Mouse (Mus musculus) 3T3-L1 (cell line): ENCODE data around the gene Cs.
"Not testable (repeated sequence)": the region's sequence is repeated elsewhere in the genome, so short reads cannot be mapped to it uniquely, and the experiment has no call there.

ENCODE experiments used
- DNase-seq: peaks from one replicate; pipeline ENCODE4 v3.0.0-alpha.2; 2015; ENCODE audit warnings: low read depth, low spot score

The Cs gene

GRCm38 (mm10) chr10:128332358-128333249, 4.9 kb upstream of the Cs start:
- DNase-seq = not testable (repeated sequence)

DNA sequence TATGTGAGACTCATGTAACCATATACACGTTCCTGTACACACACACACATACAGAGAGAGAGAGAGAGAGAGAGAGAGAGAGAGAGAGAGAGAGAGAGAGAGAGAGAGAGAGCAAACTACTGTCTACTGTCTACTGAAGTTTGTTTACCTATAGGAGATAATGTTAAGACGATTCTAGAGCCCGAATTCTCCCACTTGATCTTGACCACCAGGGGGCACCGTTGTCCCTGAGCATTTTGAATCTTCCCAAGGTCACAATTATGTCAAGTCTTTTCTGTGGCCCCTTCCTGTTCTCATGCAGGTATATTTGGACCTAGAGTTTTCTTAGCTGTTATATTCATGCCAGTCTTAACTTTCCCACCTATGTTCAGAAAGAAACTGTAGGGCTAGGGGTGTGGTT, 2.0 kb upstream of the Cs start:
- DNase-seq = peak; percentile 89

- DNase-seq = no peak
Measured at GRCm38 (mm10) chr10:128336195-128336594, 1.3 kb upstream of the Cs start.

- DNase-seq = no peak
Measured at GRCm38 (mm10) chr10:128336597-128336996, 937 bp upstream of the Cs start.

DNA sequence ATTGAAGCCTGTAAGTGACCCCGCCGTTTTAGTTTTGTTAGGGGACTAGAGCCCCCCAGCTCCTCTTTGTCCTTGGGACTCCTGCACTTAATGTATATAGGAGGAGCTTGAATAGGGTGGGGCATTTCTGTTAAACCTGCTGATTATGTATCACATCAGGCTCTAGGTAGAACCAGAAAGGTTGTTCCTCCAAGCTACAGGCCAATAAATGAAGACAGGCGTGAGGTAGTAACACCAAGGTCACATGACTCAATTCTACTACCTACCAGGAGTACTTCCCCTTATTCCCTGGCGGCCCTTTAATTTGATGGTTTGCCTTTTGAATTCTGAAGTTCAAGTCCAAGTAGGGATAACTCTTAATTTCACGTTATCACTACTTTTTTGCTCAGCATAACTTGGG, 881 bp downstream of the Cs start:
- peak; percentile 41 for DNase-seq

DNA sequence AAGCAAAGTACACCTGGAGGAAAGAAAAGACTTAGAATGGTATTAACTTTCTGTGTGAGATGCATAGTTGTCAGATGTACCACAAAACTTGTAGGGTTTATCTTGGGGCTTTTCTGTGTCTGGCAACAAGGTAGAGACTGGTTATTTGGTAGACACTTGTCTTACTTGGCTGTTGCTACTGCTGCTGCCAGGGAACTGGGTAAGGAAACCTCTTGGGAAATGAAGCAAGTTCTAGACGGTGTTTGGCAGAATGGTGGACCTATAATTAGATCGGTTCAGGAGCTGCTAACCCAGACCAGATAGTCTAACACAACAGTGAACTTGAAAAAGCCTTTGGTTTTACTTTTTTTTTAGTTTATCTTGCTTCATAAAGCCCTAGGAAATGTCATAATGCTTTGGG, 1.4 kb downstream of the Cs start:
- no peak for DNase-seq

DNA sequence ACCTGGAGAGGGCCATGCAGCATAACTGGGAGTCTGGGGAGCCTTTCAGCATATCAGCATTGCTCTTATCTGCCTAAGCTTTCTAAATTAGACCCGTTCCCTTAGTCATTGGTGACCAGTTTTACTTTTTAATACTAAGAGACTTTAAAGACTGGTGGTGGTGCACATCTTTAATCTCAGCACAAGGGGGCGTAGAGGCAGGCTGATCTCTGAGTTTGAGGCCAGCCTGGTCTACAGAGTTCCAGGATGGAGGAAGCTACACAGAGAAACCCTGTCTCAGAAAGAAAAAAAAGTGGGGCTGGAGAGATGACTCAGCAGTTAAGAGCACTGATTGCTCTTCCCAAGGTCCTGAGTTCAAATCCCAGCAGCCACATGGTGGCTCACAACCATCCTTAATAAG, 2.7 kb downstream of the Cs start:
- peak; percentile 65 for DNase-seq

DNA sequence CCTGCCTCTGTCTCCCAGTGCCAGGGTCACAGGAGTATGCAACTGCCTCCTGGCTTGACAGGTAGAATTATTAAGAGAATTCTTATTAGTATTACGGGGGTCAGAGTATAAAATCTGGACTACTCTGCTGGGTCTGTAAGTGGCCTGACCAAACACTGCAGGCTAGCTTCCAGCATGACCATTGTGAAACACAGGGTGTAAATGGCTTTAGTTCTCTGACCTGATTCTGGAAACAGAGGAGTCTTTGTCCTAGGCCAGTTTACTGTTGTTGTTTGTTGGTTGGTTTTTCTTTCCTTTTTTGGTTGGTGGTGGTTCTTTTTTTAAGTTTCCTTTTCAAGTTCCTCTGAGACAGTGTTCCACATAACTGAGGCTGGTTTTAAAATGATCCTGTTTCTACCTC, 5.9 kb downstream of the Cs start:
- DNase-seq = peak; percentile 51

- DNase-seq = peak; percentile 99
Measured at GRCm38 (mm10) chr10:128344568-128345275, 7.2 kb downstream of the Cs start.

GRCm38 (mm10) chr10:128347541-128347940, 10.0 kb downstream of the Cs start:
- DNase-seq = no peak

DNA sequence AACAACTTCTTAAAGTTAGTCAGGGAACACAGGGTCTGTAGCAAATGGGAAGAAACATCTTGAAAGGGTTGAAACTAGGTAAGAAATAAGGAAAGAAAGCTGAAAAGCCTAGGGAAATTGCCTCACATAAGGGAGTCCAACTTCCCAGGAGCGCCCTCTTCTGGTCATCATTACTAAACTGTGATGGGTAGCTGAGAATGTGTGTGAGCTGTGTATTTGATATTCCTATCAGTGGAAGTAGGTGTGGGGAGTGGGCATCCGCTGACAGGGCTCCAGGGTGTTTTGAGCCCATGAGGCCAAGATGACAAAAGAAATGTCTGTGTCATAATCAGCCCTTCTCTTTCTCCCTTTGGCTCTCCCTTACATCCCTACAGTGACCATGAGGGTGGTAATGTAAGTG, 21.3 kb downstream of the Cs start:
- peak; percentile 83 for DNase-seq

DNA sequence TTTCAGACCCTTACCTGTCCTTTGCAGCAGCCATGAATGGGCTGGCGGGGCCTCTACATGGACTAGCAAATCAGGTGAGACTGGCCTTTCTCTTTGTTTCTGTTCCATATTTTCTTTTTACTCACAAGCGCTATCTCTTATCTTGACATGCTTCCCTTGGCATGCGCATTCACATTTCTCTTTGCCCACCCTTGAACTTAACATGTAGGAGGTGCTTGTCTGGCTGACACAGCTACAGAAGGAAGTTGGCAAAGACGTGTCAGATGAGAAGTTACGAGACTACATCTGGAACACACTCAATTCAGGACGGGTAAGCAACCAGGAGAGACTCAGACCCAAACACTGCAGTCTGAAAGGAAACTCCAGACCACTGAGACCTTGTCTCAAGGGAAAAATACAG, 21.7 kb downstream of the Cs start:
- no peak for DNase-seq

DNA sequence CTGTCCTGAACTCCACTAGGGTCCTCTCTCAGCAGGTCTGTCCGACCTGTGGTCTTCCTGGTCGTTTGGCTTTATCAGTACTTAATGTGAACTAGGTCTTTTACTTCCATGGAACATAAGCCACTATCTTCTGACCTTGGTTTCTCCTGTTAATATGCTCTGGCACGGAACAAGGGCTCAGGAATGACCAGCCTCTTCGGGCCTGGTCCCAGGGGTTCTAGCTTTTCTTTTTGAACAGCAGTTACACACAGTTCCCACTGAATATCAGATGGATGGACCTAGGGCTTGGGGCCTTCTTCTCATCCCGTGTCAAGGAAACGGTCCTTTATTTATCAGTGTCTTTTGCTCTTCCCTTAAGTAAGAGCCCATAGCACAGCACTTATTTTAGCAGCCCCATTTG, 24.3 kb downstream of the Cs start:
- DNase-seq = no peak

DNA sequence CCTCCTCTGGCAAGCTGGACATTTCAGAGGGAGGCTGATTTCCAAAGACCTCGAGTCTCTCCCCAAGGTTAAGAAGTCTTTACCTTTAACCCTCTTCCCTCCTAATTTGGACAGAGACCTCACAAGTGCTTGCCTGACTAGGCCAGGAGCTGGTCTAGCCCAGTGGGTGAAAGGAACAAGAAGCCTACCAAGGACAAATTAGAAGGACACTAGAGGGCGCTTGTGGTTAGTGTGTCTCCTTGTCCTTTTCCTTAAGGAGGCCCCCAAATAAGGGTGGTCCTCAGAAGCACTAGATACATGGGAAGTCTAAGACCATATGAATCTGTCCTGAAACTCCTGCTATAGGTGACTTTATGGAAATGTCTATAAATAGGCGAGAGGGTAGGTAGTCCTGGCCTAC, 25.0 kb downstream of the Cs start:
- DNase-seq = peak; percentile 63

GRCm38 (mm10) chr10:128367899-128368401, 30.4 kb downstream of the Cs start:
- no peak for DNase-seq

DNA sequence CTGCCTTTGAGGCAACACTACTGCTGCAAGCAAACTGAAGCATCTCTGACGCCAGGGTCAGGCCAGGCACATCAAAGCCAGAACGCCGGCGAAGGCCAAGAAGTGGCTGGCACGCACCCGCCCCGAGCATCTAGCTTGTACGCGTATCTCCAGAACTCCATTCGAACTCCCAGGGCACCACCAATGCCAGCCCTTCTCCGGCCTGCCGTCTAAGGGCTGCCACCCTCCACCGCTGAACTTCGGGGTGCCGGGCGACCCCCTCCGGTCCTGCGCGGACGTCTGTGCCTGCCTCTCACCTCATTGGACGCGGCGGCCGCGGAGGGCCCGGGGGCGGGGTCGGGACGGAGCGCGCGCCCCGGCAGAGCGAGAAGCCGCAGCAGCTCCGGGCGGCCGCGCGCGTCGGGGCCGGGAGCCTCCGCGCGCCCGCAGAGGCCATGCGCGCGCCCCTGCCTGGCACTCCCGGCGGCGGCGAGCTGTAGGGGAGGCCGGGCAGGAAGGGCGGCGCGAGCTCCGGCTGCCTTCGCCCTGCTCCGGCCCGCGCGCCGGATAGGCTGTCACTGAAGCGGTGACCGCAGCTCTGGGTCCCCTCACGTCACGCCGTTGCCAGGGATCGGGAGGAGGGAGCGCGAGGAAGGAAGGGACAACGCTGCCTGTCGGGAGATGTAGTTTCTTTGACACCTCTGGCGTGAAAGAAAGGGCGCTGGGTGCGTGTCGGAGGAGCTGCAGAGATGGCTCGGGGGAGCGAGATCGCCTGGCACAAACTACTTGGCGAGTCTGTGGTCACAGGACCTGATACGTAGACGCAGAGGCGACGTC, 31.1 kb downstream of the Cs start, which contains the start of gene Coq10a:
Gene Coq10a (minus strand): TSS at position 596 of the 816 bp plus-strand sequence.
- DNase-seq = peak; percentile 90

- DNase-seq = no peak
Measured at GRCm38 (mm10) chr10:128369218-128369543, 31.6 kb downstream of the Cs start.

- DNase-seq = no peak
Measured at GRCm38 (mm10) chr10:128369599-128369998, 32.1 kb downstream of the Cs start.

DNA sequence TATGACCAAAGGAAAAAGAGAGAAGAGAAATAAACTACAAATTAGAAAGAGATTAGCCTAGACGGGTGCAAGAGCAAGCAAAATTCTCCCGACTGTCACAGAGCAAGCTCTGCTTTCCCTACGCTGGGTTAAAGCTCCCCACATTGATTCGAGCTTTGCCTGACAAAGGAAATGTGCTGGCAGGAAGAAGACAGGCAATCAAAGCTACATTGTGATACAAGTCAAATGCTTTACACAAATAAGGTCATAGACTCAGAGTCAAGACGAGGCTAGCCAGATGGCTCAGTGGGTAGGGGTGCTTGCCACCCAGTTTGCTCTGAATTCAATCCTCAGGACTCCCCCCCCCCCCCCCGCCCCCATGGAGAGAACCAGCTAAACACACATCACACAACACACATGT, 32.5 kb downstream of the Cs start:
- DNase-seq = no peak

GRCm38 (mm10) chr10:128370601-128371000, 33.1 kb downstream of the Cs start:
- DNase-seq = no peak

DNA sequence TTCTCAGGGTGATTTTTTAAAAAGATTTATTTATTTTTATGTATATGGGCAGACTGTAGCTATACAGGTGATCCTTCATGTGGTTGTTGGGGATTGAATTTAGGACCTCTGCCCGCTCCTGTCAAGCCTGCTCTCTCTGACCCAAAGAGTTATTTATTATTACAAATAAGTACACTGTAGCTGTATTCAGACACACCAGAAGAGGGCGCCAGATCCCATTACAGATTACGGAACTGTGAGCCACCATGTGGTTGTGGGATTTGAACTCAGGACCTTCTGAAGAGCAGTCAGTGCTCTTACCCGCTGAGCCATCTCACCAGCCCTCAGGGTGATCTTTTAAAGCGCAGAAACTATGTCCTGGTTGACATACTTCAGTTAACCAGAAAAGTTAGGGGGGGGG, 34.6 kb downstream of the Cs start:
- no peak for DNase-seq
